Mouse (Mus musculus) lung, postnatal 0 days (tissue): ENCODE measurements at regions not wholly inside any gene's neighbourhood (a gene's known extent, or its start where the extent isn't known, plus 50 kb on each side); places are given as distances from the start of the nearest gene placed in this dataset.

Experiments used
- ATAC-seq: fragments of 200-750 bp; cut with Nextera tagmentation; 2 replicates; pipeline ENCODE4 v1.8.0; 2017; ENCODE audit warnings: moderate library complexity
- DNase-seq: peaks from one replicate; pipeline ENCODE4 v3.0.0-alpha.2; 2016; ENCODE audit warnings: low spot score
- H3K27ac ChIP-seq: fragments of 300-500 bp; sonication (generic); 2 replicates; pipeline ENCODE4 v1.5.1; 2014; ENCODE audit warnings: antibody characterized with exemption, mild to moderate bottlenecking, low read length, mixed read lengths
- H3K27me3 ChIP-seq: fragments of 300-500 bp; sonication (generic); replicated peaks from 2 replicates; pipeline ENCODE4 v1.6.1; 2014; ENCODE audit warnings: low read length, mixed read lengths; ENCODE audit not compliant: insufficient read depth
- H3K36me3 ChIP-seq: fragments of 300-500 bp; sonication (generic); 2 replicates; pipeline ENCODE4 v1.6.1; 2014; ENCODE audit warnings: low read length, mixed read lengths; ENCODE audit not compliant: insufficient read depth
- H3K4me1 ChIP-seq: fragments of 300-500 bp; sonication (generic); 2 replicates; pipeline ENCODE4 v1.6.1; 2014; ENCODE audit warnings: antibody characterized with exemption, low read depth, low read length, mixed read lengths; ENCODE audit not compliant: insufficient read depth
- H3K4me2 ChIP-seq: fragments of 300-500 bp; sonication (generic); replicated peaks from 2 replicates; pipeline ENCODE4 v1.6.1; 2014; ENCODE audit warnings: low read depth, mild to moderate bottlenecking, low read length, moderate library complexity, mixed read lengths
- H3K4me3 ChIP-seq: fragments of 300-500 bp; sonication (generic); 2 replicates; pipeline ENCODE4 v1.5.1; 2014; ENCODE audit warnings: low read depth, low read length
- H3K9ac ChIP-seq: fragments of 300-500 bp; sonication (generic); replicated peaks from 2 replicates; pipeline ENCODE4 v1.6.1; 2014; ENCODE audit warnings: low read depth, mild to moderate bottlenecking
- H3K9me3 ChIP-seq: fragments of 300-500 bp; sonication (generic); 2 replicates; pipeline ENCODE4 v1.6.1; 2016; ENCODE audit warnings: low read length, mixed read lengths
- CTCF ChIP-seq: IDR thresholded peaks from 2 replicates; pipeline ENCODE4 v1.5.1; 2016; ENCODE audit warnings: antibody characterized with exemption, mild to moderate bottlenecking
- EP300 ChIP-seq: IDR thresholded peaks from 2 replicates; pipeline ENCODE4 v1.6.1; 2016; ENCODE audit warnings: antibody characterized with exemption, mild to moderate bottlenecking, control low read depth
- WGBS: fragments of 180-500 bp; shearing (Covaris S2); extraction: QIAGEN DNeasy Blood & Tissue Kit; methylation state at CpG from one replicate; pipeline ENCODE4 v1.1.7; 2014; 5-methylcytosine and 5-hydroxymethylcytosine counted together

DNA sequence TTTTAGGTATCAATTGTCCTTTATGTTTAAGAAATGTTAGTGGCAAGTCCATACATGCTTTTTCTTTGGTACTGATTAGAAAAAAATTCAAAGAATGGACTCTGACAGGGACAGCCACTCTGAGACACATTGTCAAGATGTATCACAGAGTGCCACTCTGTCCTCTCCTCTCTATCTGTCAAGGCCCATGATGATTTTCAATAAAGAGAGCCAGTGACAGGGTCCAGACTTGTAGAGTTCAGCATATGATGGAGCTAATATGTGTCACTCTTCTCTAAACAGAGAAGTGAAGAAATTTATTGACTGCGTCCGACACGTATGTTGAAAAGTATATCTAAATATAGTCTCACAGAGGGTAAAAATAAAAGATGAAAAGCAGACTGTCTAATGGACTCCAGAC lies 672.2 kb upstream of the 4930452B06Rik start:
- TF ChIP-seq CTCF (no peak), EP300 (no peak)
- WGBS: 55% methylated on average over 3 of the region's 3 CpGs
- Histone ChIP-seq H3K27me3 (no peaks in the 10 kb centered on the region), H3K9ac (no peak overlapping the region), H3K4me3 (no peak overlapping the region), H3K4me2 (no peak overlapping the region), H3K27ac (no peak overlapping the region), H3K4me1 (no peaks in the 10 kb centered on the region), H3K36me3 (no peaks in the 10 kb centered on the region), H3K9me3 (no peaks in the 10 kb centered on the region)
- peak; percentile 32; the same call in 1 of the 2 replicates for ATAC-seq
- peak; percentile 27 for DNase-seq

DNA sequence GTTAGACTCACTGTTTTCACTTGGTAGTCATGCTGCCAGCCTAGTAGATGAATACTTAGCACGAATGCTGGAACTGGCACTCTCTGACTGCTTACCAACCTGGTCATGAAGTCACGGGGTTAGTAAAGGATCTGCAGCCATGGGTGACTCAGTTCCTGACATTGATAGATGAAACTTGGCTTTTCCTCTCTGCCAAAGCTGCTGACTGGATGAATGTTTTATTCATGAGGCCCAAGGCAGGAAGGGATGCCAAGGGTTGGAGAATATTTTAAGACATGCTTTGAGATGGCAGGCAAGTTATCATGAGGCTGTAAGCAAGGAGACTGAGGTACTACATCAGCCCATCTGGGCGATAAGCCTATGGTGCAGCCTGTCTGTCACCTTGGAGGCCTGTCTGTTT lies 671.1 kb upstream of the 4930452B06Rik start:
- Histone ChIP-seq H3K9me3 (no peaks in the 10 kb centered on the region), H3K36me3 (no peaks in the 10 kb centered on the region), H3K4me2 (no peak overlapping the region), H3K27me3 (no peaks in the 10 kb centered on the region), H3K9ac (no peak overlapping the region), H3K4me1 (no peaks in the 10 kb centered on the region), H3K27ac (no peak overlapping the region), H3K4me3 (no peak overlapping the region)
- DNase-seq: peak; percentile 17
- ATAC-seq: no peak
- 64% methylated on average over 3 of the region's 3 CpGs for WGBS
- no peak for TF ChIP-seq CTCF
- no peak for TF ChIP-seq EP300

DNA sequence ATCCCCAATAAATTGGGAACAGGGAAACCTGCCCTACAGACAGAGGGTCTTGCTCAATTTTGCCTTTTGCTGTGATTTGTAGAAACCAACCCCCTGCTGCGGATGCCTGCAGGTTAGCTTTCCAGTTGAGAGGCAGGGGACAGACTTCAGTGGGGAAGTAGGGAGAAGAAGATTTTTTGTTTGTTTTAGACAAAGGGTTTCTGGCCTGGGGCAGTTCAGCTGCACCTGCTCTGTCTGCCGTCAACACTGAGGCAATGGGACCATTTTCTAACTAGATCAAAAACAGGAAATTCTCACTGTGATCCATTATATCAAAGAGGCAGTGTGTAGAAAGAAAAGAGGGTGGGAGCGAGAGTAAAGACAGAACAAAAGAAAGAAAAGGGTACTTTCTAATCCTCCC lies 665.6 kb upstream of the 4930452B06Rik start:
- Histone ChIP-seq H3K36me3 (no peaks in the 10 kb centered on the region), H3K9me3 (no peaks in the 10 kb centered on the region), H3K27me3 (no peaks in the 10 kb centered on the region), H3K4me3 (no peak overlapping the region), H3K27ac (no peak overlapping the region), H3K9ac (no peak overlapping the region), H3K4me2 (no peak overlapping the region), H3K4me1 (no peaks in the 10 kb centered on the region)
- 62% methylated on average over 3 of the region's 3 CpGs for WGBS
- ATAC-seq (no peak), DNase-seq (no peak)
- no peak for TF ChIP-seq CTCF
- TF ChIP-seq EP300: no peak

DNA sequence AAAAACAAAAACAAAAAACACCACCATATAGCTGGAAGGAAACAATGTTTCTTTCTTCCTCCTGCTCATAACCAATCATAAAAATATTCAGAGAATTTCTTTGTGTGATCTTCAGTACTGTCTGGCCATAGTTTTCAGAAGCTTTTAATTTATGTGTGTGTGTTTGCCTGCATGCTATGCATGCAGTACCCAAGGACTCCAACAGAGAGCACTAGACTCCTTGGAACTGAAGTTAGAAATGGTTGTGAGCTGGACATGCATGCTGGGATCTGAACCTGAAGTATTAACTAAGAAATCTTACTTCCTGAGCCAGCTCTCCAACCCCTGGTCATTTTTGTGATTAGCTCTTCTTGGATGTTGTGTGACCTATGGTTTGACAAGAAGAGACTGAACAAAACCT lies 664.7 kb upstream of the 4930452B06Rik start:
- H3K27ac ChIP-seq: no peak overlapping the region
- H3K4me3 ChIP-seq: no peak overlapping the region
- TF ChIP-seq EP300: no peak
- TF ChIP-seq CTCF: peak; percentile 22
- ATAC-seq (no peak), DNase-seq (no peak)
- no peaks in the 10 kb centered on the region for H3K4me1 ChIP-seq
- H3K9me3 ChIP-seq: no peaks in the 10 kb centered on the region
- no peaks in the 10 kb centered on the region for H3K27me3 ChIP-seq
- no peak overlapping the region for H3K4me2 ChIP-seq
- no peaks in the 10 kb centered on the region for H3K36me3 ChIP-seq
- H3K9ac ChIP-seq: no peak overlapping the region

DNA sequence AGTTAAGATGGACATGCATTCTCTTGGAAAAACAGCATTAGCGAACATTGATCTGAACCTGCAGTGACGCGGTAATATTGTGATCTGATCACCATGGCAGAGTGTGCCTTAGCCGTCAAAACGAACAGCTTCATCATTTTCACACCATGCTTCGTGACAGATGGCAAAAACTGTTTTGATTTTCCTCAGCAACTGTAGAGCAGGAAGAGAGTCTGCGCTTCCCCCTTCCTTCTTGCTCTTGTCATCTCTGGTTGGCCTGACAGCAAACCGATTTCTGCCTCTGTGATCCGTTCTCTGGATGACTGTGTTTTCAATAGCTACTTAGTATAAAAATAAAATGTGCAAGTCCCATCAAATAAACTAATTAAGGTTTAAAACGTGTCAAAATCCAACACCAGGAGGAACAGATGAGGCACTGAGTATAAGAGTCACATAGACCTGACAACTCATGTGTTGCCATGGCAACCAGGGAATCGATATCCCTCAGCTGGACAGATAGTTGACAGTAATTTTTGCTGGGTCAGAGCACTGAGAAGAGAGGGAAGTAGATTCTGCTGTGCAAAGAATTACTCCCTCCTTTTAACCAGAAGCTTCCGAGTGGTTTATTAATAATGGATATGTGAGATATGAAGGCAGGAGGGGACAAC lies 663.9 kb upstream of the 4930452B06Rik start:
- DNase-seq (no peak), ATAC-seq (no peak)
- 75% methylated on average over 12 of the region's 12 CpGs for WGBS
- Histone ChIP-seq H3K4me3 (no peak overlapping the region), H3K4me1 (no peaks in the 10 kb centered on the region), H3K9me3 (no peaks in the 10 kb centered on the region), H3K9ac (no peak overlapping the region), H3K27me3 (no peaks in the 10 kb centered on the region), H3K27ac (no peak overlapping the region), H3K36me3 (no peaks in the 10 kb centered on the region), H3K4me2 (no peak overlapping the region)
- TF ChIP-seq EP300 (no peak), CTCF (no peak)

DNA sequence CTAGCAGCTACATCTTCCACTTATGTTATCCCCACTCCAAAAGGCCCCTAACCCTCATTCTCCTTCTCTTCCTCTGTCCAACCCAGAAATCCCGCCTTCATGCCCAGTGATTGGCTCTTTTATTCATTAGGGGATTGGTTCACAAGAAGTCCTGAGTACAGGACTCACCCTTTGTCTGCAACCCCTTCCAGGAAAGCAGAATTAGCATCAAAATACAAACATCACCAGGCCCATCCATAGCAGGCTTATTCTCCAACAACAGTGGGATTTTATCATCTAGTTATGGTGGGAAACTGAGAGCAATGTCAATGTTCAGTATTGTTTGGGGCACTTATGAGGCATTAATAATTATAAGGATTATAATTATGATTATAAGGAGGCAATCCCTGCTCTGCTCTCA lies 661.3 kb upstream of the 4930452B06Rik start:
- no peak for TF ChIP-seq CTCF
- TF ChIP-seq EP300: no peak
- WGBS: 75% methylated on average over 1 of the region's 1 CpGs

DNA sequence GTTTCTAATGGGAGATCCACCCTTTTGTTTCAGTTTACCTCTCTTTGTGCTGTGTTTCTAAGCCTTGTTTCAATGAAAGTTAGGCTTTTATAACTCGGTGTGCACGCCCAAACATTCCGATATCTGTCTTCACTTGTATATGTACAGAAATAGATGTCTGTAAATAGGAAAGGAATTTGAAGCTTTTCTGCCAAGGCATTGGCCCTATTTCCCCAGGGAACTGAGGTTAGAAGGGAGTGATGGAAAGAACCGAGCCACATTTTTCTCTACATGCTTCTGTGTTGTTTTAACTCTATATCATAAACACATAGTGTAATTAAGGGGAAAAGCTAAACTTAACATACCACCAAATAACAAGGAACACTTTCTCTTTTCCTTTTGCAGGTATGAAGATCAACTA lies 653.8 kb upstream of the 4930452B06Rik start:
- no peak overlapping the region for H3K27ac ChIP-seq
- peak; percentile 16 for DNase-seq
- no peaks in the 10 kb centered on the region for H3K4me1 ChIP-seq
- WGBS: 39% methylated on average over 4 of the region's 4 CpGs
- no peak for ATAC-seq
- TF ChIP-seq EP300 (0 out of 2 replicates have a peak, but pooled peaks have one; percentile 2), CTCF (no peak)
- no peaks in the 10 kb centered on the region for H3K9me3 ChIP-seq
- no peak overlapping the region for H3K9ac ChIP-seq
- H3K36me3 ChIP-seq: no peaks in the 10 kb centered on the region
- H3K4me2 ChIP-seq: no peak overlapping the region
- no peak overlapping the region for H3K4me3 ChIP-seq
- H3K27me3 ChIP-seq: no peaks in the 10 kb centered on the region

More for the DNA sequence above, 661.3 kb upstream of the 4930452B06Rik start:
- ATAC-seq (no peak), DNase-seq (no peak)
- H3K27ac ChIP-seq: no peak overlapping the region
- H3K4me1 ChIP-seq: no peaks in the 10 kb centered on the region
- H3K4me3 ChIP-seq: no peak overlapping the region
- H3K9me3 ChIP-seq: no peaks in the 10 kb centered on the region
- no peaks in the 10 kb centered on the region for H3K36me3 ChIP-seq
- H3K9ac ChIP-seq: no peak overlapping the region
- H3K4me2 ChIP-seq: no peak overlapping the region
- no peaks in the 10 kb centered on the region for H3K27me3 ChIP-seq
